Mouse (Mus musculus) lung, postnatal 14 days (tissue): Measurements from ENCODE around the gene Vmn1r17.
"Not testable (repeated sequence)": the region's sequence is repeated elsewhere in the genome, so short reads cannot be mapped to it uniquely, and the experiment has no call there.

ENCODE experiments used
- DNase-seq: peaks from one replicate; pipeline ENCODE4 v3.0.0; 2021

Vmn1r17 gene

GRCm38 (mm10) chr6:57363627-57364026 is at the start of gene Vmn1r17:
Gene Vmn1r17, minus strand, starts transcription at chr6:57363727.
- no peak for DNase-seq

- DNase-seq, result not testable (repeated sequence)
Measured at GRCm38 (mm10) chr6:57403480-57403879, 40.0 kb upstream of the Vmn1r17 start, which contains the start of gene Vmn1r19. Gene Vmn1r19, plus strand, starts transcription at chr6:57403780.

- DNase-seq, result no peak
Measured at GRCm38 (mm10) chr6:57395683-57396082, 32.2 kb upstream of the Vmn1r17 start, which contains the start of gene Vmn1r18. Gene Vmn1r18, minus strand, starts transcription at chr6:57395783.

GRCm38 (mm10) chr6:57367496-57367895 is 4.0 kb upstream of the Vmn1r17 start:
- no peak for DNase-seq

- not testable (repeated sequence) for DNase-seq
Measured at GRCm38 (mm10) chr6:57365866-57366265, 2.3 kb upstream of the Vmn1r17 start.

GRCm38 (mm10) chr6:57356864-57357263 is 6.7 kb downstream of the Vmn1r17 start:
- no peak for DNase-seq

GRCm38 (mm10) chr6:57329394-57329793 is 34.1 kb downstream of the Vmn1r17 start, which contains the start of gene Vmn1r16:
Gene Vmn1r16, minus strand, starts transcription at chr6:57329494.
- no peak for DNase-seq

GRCm38 (mm10) chr6:57326176-57326575 is 37.4 kb downstream of the Vmn1r17 start:
- DNase-seq, result no peak
